Mouse (Mus musculus) cerebellum, adult 2 months (tissue): ENCODE measurements around the gene Man1b1. TPM values are rescaled to one million over a fixed set of nuclear protein-coding genes. Genes with fewer than 3 reads are reported as not detected.
A peak's percentile ranks its signal among the peaks of the same experiment; 100 is the strongest.

Experiments
- DNase-seq, 2 experiments: peaks; one replicate each; pipeline ENCODE4 v3.0.0; 2021
- H3K27ac ChIP-seq: fragments of 200-500 bp; 2 replicates; pipeline ENCODE4 v1.5.1; 2012; ENCODE audit warnings: low read length, control low read depth, inconsistent platforms; ENCODE audit not compliant: insufficient read depth
- H3K27me3 ChIP-seq: fragments of 200-500 bp; 2 replicates; pipeline ENCODE4 v1.6.1; 2012; ENCODE audit warnings: inconsistent platforms, mild to moderate bottlenecking, low read length, moderate library complexity; ENCODE audit not compliant: control insufficient read depth, insufficient read depth
- H3K4me1 ChIP-seq: fragments of 200-500 bp; 2 replicates; pipeline ENCODE4 v1.6.1; 2011; ENCODE audit warnings: low read length; ENCODE audit not compliant: control insufficient read depth, insufficient read depth
- H3K4me3 ChIP-seq: fragments of 200-500 bp; replicated peaks from 2 replicates; pipeline ENCODE3; 2011; ENCODE audit warnings: mild to moderate bottlenecking, low read depth, low read length, control low read depth; ENCODE audit not compliant: insufficient read depth
- CTCF ChIP-seq: fragments of 200-500 bp; IDR thresholded peaks from 2 replicates; pipeline ENCODE4 v1.5.1; 2011; ENCODE audit warnings: low read depth, mild to moderate bottlenecking, control low read depth, low read length, moderate library complexity, borderline replicate concordance; ENCODE audit not compliant: insufficient read depth
- POLR2A ChIP-seq: fragments of 200-500 bp; IDR thresholded peaks from 2 replicates; pipeline ENCODE4 v1.6.1; 2011; ENCODE audit warnings: low read length, control low read depth, borderline replicate concordance; ENCODE audit not compliant: insufficient read depth
- WGBS: fragments of 180-500 bp; shearing (Covaris S2); methylation state at CpG from one replicate; pipeline ENCODE4 v1.1.7; 2018; 5-methylcytosine and 5-hydroxymethylcytosine counted together
- polyA plus RNA-seq: library from polyadenylated mRNA; depleted of rRNA; stranded (reverse); fragments of >200 nt; gene quantifications from 2 replicates; pipeline ENCODE4 v1.2.3, GENCODE M21; 2012

Gene Man1b1
- polyA plus RNA-seq, 1 experiment: 34.1 TPM

DNA sequence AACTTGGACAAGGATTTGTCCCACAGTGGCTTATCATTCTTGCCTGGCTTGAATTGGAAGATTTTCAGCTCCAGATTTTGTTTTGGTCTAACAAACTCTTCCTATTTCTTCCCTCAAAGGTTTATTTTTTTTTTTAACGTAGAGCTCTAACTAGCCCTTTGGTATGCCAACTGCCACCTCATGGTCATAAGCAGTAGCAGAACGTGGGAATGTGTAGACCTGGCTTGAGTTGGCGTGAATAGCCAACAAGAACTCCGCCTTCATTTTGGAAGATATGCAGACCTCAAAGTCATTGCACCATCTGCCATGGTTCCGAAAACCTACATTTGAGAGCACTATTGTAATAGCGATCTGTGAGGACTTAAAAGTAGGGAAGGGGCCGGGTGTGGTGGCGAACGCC, 668 bp upstream of the Man1b1 start:
- TF ChIP-seq CTCF: no peak
- no peak for TF ChIP-seq POLR2A
- Histone ChIP-seq H3K27ac (no peak overlapping the region), H3K4me1 (peaks cover 4% of the 10 kb centered on the region; the same call in 1 of the 2 replicates), H3K4me3 (no peak overlapping the region), H3K27me3 (no peaks in the 10 kb centered on the region)
- DNase-seq: no peak
- WGBS: 30% methylated on average over 9 of the region's 9 CpGs

DNA sequence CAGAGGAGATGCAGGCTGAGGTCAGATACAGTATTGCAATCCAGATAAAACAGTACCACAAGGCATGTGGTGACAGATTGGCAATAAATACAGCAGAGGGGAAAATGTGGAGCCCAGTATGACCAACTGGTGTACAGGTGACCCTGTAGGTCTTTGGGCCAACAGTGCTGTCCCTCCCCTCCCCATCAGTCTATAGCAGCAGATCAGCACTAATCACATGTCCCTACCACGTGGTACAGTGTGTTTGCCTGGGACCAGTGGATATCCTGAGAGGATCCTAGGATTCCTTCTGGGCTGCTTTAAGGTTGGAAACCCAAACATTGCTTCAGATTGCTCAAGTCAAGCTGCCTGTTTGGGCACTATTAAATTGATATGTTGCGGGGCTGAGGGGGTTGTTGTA, 1.4 kb downstream of the Man1b1 start:
- 78% methylated on average over 2 of the region's 2 CpGs for WGBS
- peaks cover 4% of the 10 kb centered on the region; the same call in 1 of the 2 replicates for H3K4me1 ChIP-seq
- no peak overlapping the region for H3K27ac ChIP-seq
- H3K4me3 ChIP-seq: no peak overlapping the region
- no peaks in the 10 kb centered on the region for H3K27me3 ChIP-seq
- TF ChIP-seq POLR2A (no peak), CTCF (no peak)
- no peak for DNase-seq

DNA sequence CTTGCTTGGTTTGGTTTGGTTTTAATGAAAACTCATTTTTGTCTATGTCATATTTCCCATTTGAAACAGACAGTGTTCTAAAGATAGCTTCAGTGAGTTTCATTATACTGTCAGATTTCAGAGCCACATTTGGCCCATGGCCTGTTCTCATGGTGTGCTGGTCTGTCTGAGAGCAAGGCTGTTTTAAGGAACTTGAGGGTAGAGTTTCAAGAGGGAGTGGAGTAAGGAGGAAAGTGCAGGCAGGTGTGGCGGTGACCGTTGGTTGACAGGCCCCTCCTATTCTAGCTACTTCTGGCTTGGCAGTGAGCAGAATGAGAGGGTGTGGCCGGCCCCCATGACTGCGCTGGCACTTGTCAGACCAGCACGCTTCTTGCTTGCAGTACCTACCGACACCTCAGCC, 6.2 kb downstream of the Man1b1 start:
- 92% methylated on average over 6 of the region's 6 CpGs for WGBS
- DNase-seq: no peak
- TF ChIP-seq CTCF (no peak), POLR2A (no peak)
- Histone ChIP-seq H3K27me3 (no peaks in the 10 kb centered on the region), H3K4me1 (peaks cover 3% of the 10 kb centered on the region; the same call in 1 of the 2 replicates), H3K27ac (no peak overlapping the region), H3K4me3 (no peak overlapping the region)

DNA sequence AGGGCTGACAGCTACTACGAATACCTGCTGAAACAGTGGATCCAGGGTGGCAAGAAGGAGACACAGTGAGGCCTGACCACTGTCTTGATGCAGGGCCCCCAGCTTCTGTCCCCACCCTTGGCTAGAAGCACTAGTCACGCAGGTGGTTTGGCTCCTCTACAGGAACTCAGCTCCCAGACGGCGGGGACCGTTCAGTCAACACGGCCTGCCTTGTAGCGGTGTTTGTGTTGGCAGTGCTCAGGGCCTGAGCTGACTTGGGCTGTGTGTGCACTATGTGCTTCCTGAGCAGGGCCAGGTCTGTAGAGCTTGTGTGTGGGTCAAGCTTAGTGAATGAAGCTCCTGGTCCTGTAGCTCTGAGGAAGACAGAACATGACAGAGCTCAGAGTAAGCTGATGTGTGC, 16.0 kb downstream of the Man1b1 start:
- Histone ChIP-seq H3K4me3 (no peak overlapping the region), H3K4me1 (no peaks in the 10 kb centered on the region), H3K27ac (no peak overlapping the region), H3K27me3 (no peaks in the 10 kb centered on the region)
- DNase-seq: no peak
- WGBS: 58% methylated on average over 7 of the region's 7 CpGs
- TF ChIP-seq POLR2A (no peak), CTCF (no peak)

DNA sequence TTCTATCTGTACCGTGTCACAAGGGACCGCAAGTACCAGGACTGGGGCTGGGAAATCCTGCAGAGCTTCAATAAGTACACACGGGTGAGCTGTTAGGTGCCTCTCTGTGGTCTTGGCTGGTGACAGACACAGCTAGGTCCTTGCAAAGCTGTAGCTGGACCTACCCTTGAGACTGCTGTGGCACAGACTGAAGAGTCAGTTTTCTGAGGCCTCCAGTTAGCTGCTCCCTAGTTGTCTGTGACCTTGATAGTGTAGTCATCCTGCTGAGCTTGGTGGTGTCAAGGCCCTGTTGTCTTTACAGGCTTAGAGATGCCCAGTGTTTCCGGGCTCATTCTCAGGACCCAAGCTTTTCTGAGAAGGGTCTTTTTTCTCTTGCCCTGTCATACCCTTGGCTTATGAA, 17.4 kb downstream of the Man1b1 start:
- Histone ChIP-seq H3K4me3 (no peak overlapping the region), H3K27ac (no peak overlapping the region), H3K27me3 (no peaks in the 10 kb centered on the region), H3K4me1 (no peaks in the 10 kb centered on the region)
- 92% methylated on average over 4 of the region's 4 CpGs for WGBS
- TF ChIP-seq POLR2A (no peak), CTCF (no peak)
- DNase-seq: no peak

DNA sequence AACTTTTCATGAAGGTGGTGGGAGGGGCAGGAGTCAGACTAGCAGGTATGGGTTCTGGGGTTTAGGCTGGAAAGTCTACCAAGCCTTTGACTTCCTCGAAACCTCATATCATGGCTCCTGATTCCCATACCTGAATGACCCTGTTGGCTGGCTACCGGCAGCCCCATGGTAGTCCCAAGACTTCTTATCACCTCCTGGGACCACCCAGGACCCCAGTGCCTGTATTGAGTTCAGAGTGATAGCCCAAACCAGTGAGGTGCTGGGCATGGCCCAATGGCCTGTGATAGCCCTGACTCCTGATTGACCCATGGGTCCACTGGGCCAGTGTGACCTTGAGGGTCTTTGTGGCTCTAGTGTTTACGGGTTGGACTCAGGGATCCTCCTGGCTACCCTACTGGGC, 18.6 kb downstream of the Man1b1 start:
- Histone ChIP-seq H3K4me1 (peaks cover 8% of the 10 kb centered on the region), H3K27ac (no peak overlapping the region), H3K4me3 (no peak overlapping the region), H3K27me3 (no peaks in the 10 kb centered on the region)
- WGBS: 98% methylated on average over 3 of the region's 3 CpGs
- TF ChIP-seq POLR2A (no peak), CTCF (no peak)
- DNase-seq: no peak

DNA sequence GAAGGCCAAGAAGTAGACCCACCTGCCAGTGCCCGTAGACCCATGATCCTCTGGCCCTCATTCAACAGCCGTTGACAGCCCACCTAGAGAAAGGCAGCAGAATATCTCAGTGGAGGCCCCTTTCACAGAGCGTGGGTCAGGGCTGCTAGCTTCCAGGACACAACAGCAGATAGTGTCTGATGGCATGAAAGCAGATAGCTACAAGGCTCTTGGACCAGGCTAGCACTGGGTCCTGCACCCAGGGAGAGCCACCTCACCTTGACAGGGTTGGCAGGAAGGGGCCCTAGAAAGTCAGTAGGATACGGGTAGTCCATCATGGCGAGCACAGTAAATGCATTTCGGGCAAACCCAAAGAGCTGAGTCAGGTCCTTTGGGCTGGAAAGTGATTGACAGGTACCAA, 22.1 kb downstream of the Man1b1 start:
- Histone ChIP-seq H3K27me3 (no peaks in the 10 kb centered on the region), H3K4me1 (peaks cover 8% of the 10 kb centered on the region), H3K4me3 (no peak overlapping the region), H3K27ac (no peak overlapping the region)
- no peak for DNase-seq
- WGBS: 79% methylated on average over 6 of the region's 6 CpGs
- TF ChIP-seq POLR2A (no peak), CTCF (no peak)

DNA sequence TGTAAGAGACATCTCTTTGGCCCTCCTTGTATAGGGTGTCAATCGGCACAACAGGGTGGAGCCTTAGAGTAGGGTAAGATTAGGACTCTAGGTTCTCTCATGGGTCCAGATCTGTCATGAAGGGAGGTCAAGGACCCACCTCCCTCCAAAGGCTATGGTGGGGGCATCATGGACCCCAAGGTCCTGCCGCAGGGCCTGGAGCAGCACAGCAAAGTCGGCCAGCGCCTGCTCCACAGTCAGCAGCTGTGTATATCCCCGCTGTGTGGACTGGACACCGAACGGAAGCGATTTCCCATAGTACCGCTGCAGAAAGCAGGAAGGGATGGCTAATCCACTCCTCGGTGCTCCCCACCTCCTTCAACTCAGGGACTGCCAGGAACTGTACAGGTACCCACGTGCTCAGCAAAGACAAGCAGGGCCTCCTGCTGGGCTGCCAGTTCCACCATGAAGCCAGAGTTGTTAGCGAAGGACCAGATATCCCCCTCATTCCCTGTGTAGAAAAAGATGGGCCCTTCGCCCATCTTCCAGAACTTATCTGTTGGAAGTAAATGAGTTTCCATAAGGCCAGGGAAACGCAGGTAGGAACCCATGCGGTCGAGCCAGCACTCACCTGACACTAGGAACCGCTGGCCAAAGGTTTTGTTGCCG, 23.4 kb downstream of the Man1b1 start:
- peaks cover 8% of the 10 kb centered on the region for H3K4me1 ChIP-seq
- TF ChIP-seq CTCF: no peak
- no peak for TF ChIP-seq POLR2A
- peak in 1 of 2 experiments; percentile 42 for DNase-seq
- H3K27me3 ChIP-seq: no peaks in the 10 kb centered on the region
- 31% methylated on average over 18 of the region's 18 CpGs for WGBS
- peak overlapping the region; percentile 80 for H3K4me3 ChIP-seq
- H3K27ac ChIP-seq: no peak overlapping the region
